Mouse (Mus musculus) stomach, postnatal 0 days (tissue): ENCODE data around the gene Gtf2ird2. TPM values are rescaled to one million over a fixed set of nuclear protein-coding genes. Genes with fewer than 3 reads are reported as not detected.
A peak's percentile ranks its signal among the peaks of the same experiment; 100 is the strongest.

Experiments
- ATAC-seq: fragments of 200-750 bp; cut with Nextera tagmentation; 2 replicates; pipeline ENCODE4 v1.8.0; 2017; ENCODE audit not compliant: low FRiP score, low TSS enrichment
- DNase-seq: peaks from one replicate; pipeline ENCODE4 v3.0.0-alpha.2; 2016; ENCODE audit warnings: low spot score
- H3K27ac ChIP-seq: fragments of 300-500 bp; sonication (generic); replicated peaks from 2 replicates; pipeline ENCODE4 v1.5.1; 2014; ENCODE audit warnings: mild to moderate bottlenecking, control low read depth
- H3K27me3 ChIP-seq: fragments of 300-500 bp; sonication (generic); 2 replicates; pipeline ENCODE4 v1.6.1; 2014; ENCODE audit warnings: low read length; ENCODE audit not compliant: control insufficient read depth, insufficient read depth
- H3K36me3 ChIP-seq: fragments of 300-500 bp; sonication (generic); 2 replicates; pipeline ENCODE4 v1.6.1; 2014; ENCODE audit warnings: low read length, mixed read lengths; ENCODE audit not compliant: control insufficient read depth, insufficient read depth
- H3K4me1 ChIP-seq: fragments of 300-500 bp; sonication (generic); replicated peaks from 2 replicates; pipeline ENCODE4 v1.6.1; 2014; ENCODE audit warnings: antibody characterized with exemption; ENCODE audit not compliant: control insufficient read depth, insufficient read depth
- H3K4me2 ChIP-seq: fragments of 300-500 bp; sonication (generic); replicated peaks from 2 replicates; pipeline ENCODE4 v1.6.1; 2014; ENCODE audit warnings: low read depth, mild to moderate bottlenecking, control low read depth, moderate library complexity
- H3K4me3 ChIP-seq: fragments of 300-500 bp; sonication (generic); 2 replicates; pipeline ENCODE4 v1.5.1; 2014; ENCODE audit warnings: low read depth, low read length, control low read depth
- H3K9ac ChIP-seq: fragments of 300-500 bp; sonication (generic); 2 replicates; pipeline ENCODE4 v1.6.1; 2014; ENCODE audit warnings: mild to moderate bottlenecking, low read length, control low read depth, mixed read lengths
- H3K9me3 ChIP-seq: fragments of 300-500 bp; sonication (generic); 2 replicates; pipeline ENCODE4 v1.6.1; 2016; ENCODE audit warnings: low read length; ENCODE audit not compliant: control insufficient read depth
- CTCF ChIP-seq: IDR thresholded peaks from 2 replicates; pipeline ENCODE4 v1.5.1; 2016; ENCODE audit warnings: antibody characterized with exemption, low read depth, mild to moderate bottlenecking, moderate library complexity
- EP300 ChIP-seq: optimal IDR thresholded peaks from 2 replicates; pipeline ENCODE3; 2016; ENCODE audit warnings: antibody characterized with exemption
- WGBS: fragments of 180-500 bp; shearing (Covaris S2); extraction: QIAGEN DNeasy Blood & Tissue Kit; methylation state at CpG from one replicate; pipeline ENCODE4 v1.1.7; 2014; 5-methylcytosine and 5-hydroxymethylcytosine counted together
- polyA plus RNA-seq: library from polyadenylated mRNA; unstranded; fragments of >200 nt; fragmentation: Nextera tagmentation; extraction: Ambion mirVana; gene quantifications from 2 replicates; pipeline ENCODE4 v1.2.1, GENCODE M21; 2015

Gene Gtf2ird2
- polyA plus RNA-seq, 1 experiment from 2014 or later: 3.2 TPM

- no peaks in the 10 kb centered on the region for H3K9me3 ChIP-seq
- 93% methylated on average over 8 of the region's 8 CpGs for whole genome bisulfite sequencing
Observed at GRCm38 (mm10) chr5:134144986-134145385, 38.8 kb upstream of the Gtf2ird2 start.

GRCm38 (mm10) chr5:134147194-134147753 lies 36.5 kb upstream of the Gtf2ird2 start:
- no peak overlapping the region for H3K4me3 ChIP-seq
- no peak for TF ChIP-seq EP300
- TF ChIP-seq CTCF: no peak
- no peak overlapping the region for H3K4me2 ChIP-seq
- no peaks in the 10 kb centered on the region for H3K9me3 ChIP-seq
- ATAC-seq (no peak), DNase-seq (no peak)
- no peak overlapping the region for H3K27ac ChIP-seq
- 80% methylated on average over 10 of the region's 10 CpGs for WGBS
- no peak overlapping the region for H3K9ac ChIP-seq
- H3K27me3 ChIP-seq: no peaks in the 10 kb centered on the region
- H3K4me1 ChIP-seq: no peaks in the 10 kb centered on the region
- peaks cover 18% of the 10 kb centered on the region for H3K36me3 ChIP-seq

More at GRCm38 (mm10) chr5:134144986-134145385, 38.8 kb upstream of the Gtf2ird2 start:
- Histone ChIP-seq H3K4me2 (no peak overlapping the region), H3K4me1 (no peaks in the 10 kb centered on the region), H3K27ac (no peak overlapping the region), H3K36me3 (peaks cover 14% of the 10 kb centered on the region), H3K4me3 (no peak overlapping the region), H3K27me3 (no peaks in the 10 kb centered on the region), H3K9ac (no peak overlapping the region)
- ATAC-seq (no peak), DNase-seq (no peak)
- TF ChIP-seq EP300: no peak
- no peak for TF ChIP-seq CTCF

GRCm38 (mm10) chr5:134148153-134148552 lies 35.7 kb upstream of the Gtf2ird2 start:
- no peak for TF ChIP-seq CTCF
- TF ChIP-seq EP300: no peak
- Histone ChIP-seq H3K4me2 (no peak overlapping the region), H3K27ac (no peak overlapping the region), H3K27me3 (no peaks in the 10 kb centered on the region), H3K9me3 (no peaks in the 10 kb centered on the region), H3K36me3 (peaks cover 18% of the 10 kb centered on the region), H3K9ac (no peak overlapping the region), H3K4me1 (no peaks in the 10 kb centered on the region), H3K4me3 (no peak overlapping the region)
- 83% methylated on average over 4 of the region's 4 CpGs for WGBS
- ATAC-seq (no peak; the same call in 1 of the 2 replicates), DNase-seq (no peak)

GRCm38 (mm10) chr5:134151895-134152294 lies 31.9 kb upstream of the Gtf2ird2 start:
- Histone ChIP-seq H3K9me3 (no peaks in the 10 kb centered on the region), H3K4me3 (no peak overlapping the region), H3K36me3 (peaks cover 31% of the 10 kb centered on the region), H3K4me2 (no peak overlapping the region), H3K27me3 (no peaks in the 10 kb centered on the region), H3K9ac (no peak overlapping the region), H3K27ac (no peak overlapping the region), H3K4me1 (no peaks in the 10 kb centered on the region)
- ATAC-seq (no peak), DNase-seq (no peak)
- TF ChIP-seq EP300 (no peak), CTCF (no peak)
- WGBS: 79% methylated on average over 11 of the region's 11 CpGs

GRCm38 (mm10) chr5:134155916-134156466 lies 27.8 kb upstream of the Gtf2ird2 start:
- Histone ChIP-seq H3K9me3 (no peaks in the 10 kb centered on the region), H3K36me3 (peaks cover 29% of the 10 kb centered on the region), H3K27me3 (no peaks in the 10 kb centered on the region), H3K9ac (no peak overlapping the region), H3K4me3 (no peak overlapping the region), H3K4me1 (no peaks in the 10 kb centered on the region), H3K27ac (no peak overlapping the region), H3K4me2 (no peak overlapping the region)
- WGBS: 93% methylated on average over 7 of the region's 7 CpGs
- no peak for TF ChIP-seq EP300
- TF ChIP-seq CTCF: no peak
- no peak for ATAC-seq
- no peak for DNase-seq

- Histone ChIP-seq H3K36me3 (peaks cover 21% of the 10 kb centered on the region), H3K4me3 (no peak overlapping the region), H3K27me3 (no peaks in the 10 kb centered on the region), H3K27ac (no peak overlapping the region), H3K4me2 (no peak overlapping the region), H3K4me1 (no peaks in the 10 kb centered on the region), H3K9me3 (no peaks in the 10 kb centered on the region), H3K9ac (no peak overlapping the region)
- no peak for TF ChIP-seq EP300
- no peak for DNase-seq
- ATAC-seq: 0 out of 2 replicates have a peak, but pooled peaks have one; percentile 4
- 65% methylated on average over 5 of the region's 5 CpGs for WGBS
Observed at GRCm38 (mm10) chr5:134164688-134165087, 19.1 kb upstream of the Gtf2ird2 start.
